Mouse (Mus musculus) hindbrain, embryonic 11.5 days (tissue): Measurements from ENCODE around the gene Fam83g. TPM values are rescaled to one million over a fixed set of nuclear protein-coding genes. Genes with fewer than 3 reads are reported as not detected.

Experiments
- ATAC-seq: fragments of 200-750 bp; cut with Nextera tagmentation; 2 replicates; pipeline ENCODE4 v1.8.0; 2017; ENCODE audit warnings: mild to moderate bottlenecking, moderate TSS enrichment, moderate library complexity; ENCODE audit not compliant: low FRiP score
- DNase-seq: peaks from one replicate; pipeline ENCODE4 v3.0.0-alpha.2; 2015; ENCODE audit warnings: low spot score
- H3K27ac ChIP-seq: fragments of 300-500 bp; sonication (generic); 2 replicates; pipeline ENCODE4 v1.5.1; 2014; ENCODE audit warnings: mild to moderate bottlenecking, low read depth, low read length
- H3K27me3 ChIP-seq: fragments of 300-500 bp; sonication (generic); 2 replicates; pipeline ENCODE4 v1.6.1; 2014; ENCODE audit warnings: mild to moderate bottlenecking, low read length, moderate library complexity, mixed read lengths; ENCODE audit not compliant: control insufficient read depth, insufficient read depth
- H3K36me3 ChIP-seq: fragments of 300-500 bp; sonication (generic); 2 replicates; pipeline ENCODE4 v1.6.1; 2014; ENCODE audit warnings: mild to moderate bottlenecking, low read length, moderate library complexity, mixed read lengths; ENCODE audit not compliant: control insufficient read depth, insufficient read depth
- H3K4me1 ChIP-seq: fragments of 300-500 bp; sonication (generic); replicated peaks from 2 replicates; pipeline ENCODE4 v1.6.1; 2014; ENCODE audit warnings: low read length, mixed read lengths; ENCODE audit not compliant: control insufficient read depth, insufficient read depth
- H3K4me2 ChIP-seq: fragments of 300-500 bp; sonication (generic); replicated peaks from 2 replicates; pipeline ENCODE4 v1.6.1; 2014; ENCODE audit warnings: mild to moderate bottlenecking, low read depth, low read length
- H3K4me3 ChIP-seq: fragments of 300-500 bp; sonication (generic); 2 replicates; pipeline ENCODE4 v1.5.1; 2014; ENCODE audit warnings: low read depth, low read length
- H3K9ac ChIP-seq: fragments of 300-500 bp; sonication (generic); 2 replicates; pipeline ENCODE4 v1.6.1; 2014; ENCODE audit warnings: low read depth, low read length
- H3K9me3 ChIP-seq: fragments of 300-500 bp; sonication (generic); 2 replicates; pipeline ENCODE4 v1.6.1; 2016; ENCODE audit warnings: low read length; ENCODE audit not compliant: control insufficient read depth
- WGBS: fragments of 180-500 bp; shearing (Covaris S2); extraction: QIAGEN DNeasy Blood & Tissue Kit; methylation state at CpG from one replicate; pipeline ENCODE4 v1.1.7; 2014; 5-methylcytosine and 5-hydroxymethylcytosine counted together
- polyA plus RNA-seq: library from polyadenylated mRNA; unstranded; fragments of >200 nt; fragmentation: Nextera tagmentation; extraction: Ambion mirVana; gene quantifications from 2 replicates; pipeline ENCODE4 v1.2.1, GENCODE M21; 2014

The Fam83g gene
- polyA plus RNA-seq, 1 experiment from 2014 or later = 0.31 TPM

GRCm38 (mm10) chr11:61714346-61715117 is 30.6 kb downstream of the Fam83g start:
- Histone ChIP-seq H3K4me3 (no peak overlapping the region), H3K9ac (no peak overlapping the region), H3K27me3 (no peaks in the 10 kb centered on the region; the same call in 1 of the 2 replicates), H3K9me3 (no peaks in the 10 kb centered on the region), H3K4me2 (no peak overlapping the region), H3K27ac (no peak overlapping the region), H3K36me3 (no peaks in the 10 kb centered on the region), H3K4me1 (no peaks in the 10 kb centered on the region)
- ATAC-seq (peak; percentile 51; the same call in 1 of the 2 replicates), DNase-seq (peak; percentile 90)
- WGBS = 49% methylated on average over 11 of the region's 11 CpGs

- ATAC-seq (no peak), DNase-seq (no peak)
- no peaks in the 10 kb centered on the region for H3K4me1 ChIP-seq
- no peaks in the 10 kb centered on the region; the same call in 1 of the 2 replicates for H3K27me3 ChIP-seq
- H3K9ac ChIP-seq = no peak overlapping the region
- H3K4me3 ChIP-seq = no peak overlapping the region
- no peaks in the 10 kb centered on the region for H3K9me3 ChIP-seq
- H3K4me2 ChIP-seq = no peak overlapping the region
- H3K36me3 ChIP-seq = no peaks in the 10 kb centered on the region
- no peak overlapping the region for H3K27ac ChIP-seq
- 74% methylated on average over 6 of the region's 6 CpGs for WGBS
Measured at GRCm38 (mm10) chr11:61715130-61715529, 31.2 kb downstream of the Fam83g start.

GRCm38 (mm10) chr11:61717990-61718389 is 34.1 kb downstream of the Fam83g start:
- no peak overlapping the region for H3K4me3 ChIP-seq
- no peaks in the 10 kb centered on the region for H3K36me3 ChIP-seq
- H3K27ac ChIP-seq = no peak overlapping the region
- no peak overlapping the region for H3K4me2 ChIP-seq
- ATAC-seq = no peak
- DNase-seq = no peak
- H3K4me1 ChIP-seq = no peaks in the 10 kb centered on the region
- no peaks in the 10 kb centered on the region; the same call in 1 of the 2 replicates for H3K27me3 ChIP-seq
- 74% methylated on average over 5 of the region's 5 CpGs for WGBS
- no peaks in the 10 kb centered on the region for H3K9me3 ChIP-seq
- H3K9ac ChIP-seq = no peak overlapping the region

GRCm38 (mm10) chr11:61719387-61719786 is 35.5 kb downstream of the Fam83g start:
- Histone ChIP-seq H3K9me3 (no peaks in the 10 kb centered on the region), H3K4me2 (no peak overlapping the region), H3K9ac (no peak overlapping the region), H3K27ac (no peak overlapping the region), H3K27me3 (no peaks in the 10 kb centered on the region; the same call in 1 of the 2 replicates), H3K36me3 (no peaks in the 10 kb centered on the region), H3K4me3 (no peak overlapping the region), H3K4me1 (no peaks in the 10 kb centered on the region)
- no peak for ATAC-seq
- WGBS = 57% methylated on average over 3 of the region's 3 CpGs
- no peak for DNase-seq

GRCm38 (mm10) chr11:61719826-61720225 is 35.9 kb downstream of the Fam83g start:
- Histone ChIP-seq H3K27me3 (no peaks in the 10 kb centered on the region; the same call in 1 of the 2 replicates), H3K27ac (no peak overlapping the region), H3K4me3 (no peak overlapping the region), H3K4me2 (no peak overlapping the region), H3K9me3 (no peaks in the 10 kb centered on the region), H3K36me3 (no peaks in the 10 kb centered on the region), H3K9ac (no peak overlapping the region), H3K4me1 (no peaks in the 10 kb centered on the region)
- no peak for DNase-seq
- WGBS = 76% methylated on average over 8 of the region's 8 CpGs
- ATAC-seq = no peak

- Histone ChIP-seq H3K4me3 (no peak within 1 kb of the TSS), H3K9me3 (no peaks in the 10 kb centered on the region), H3K4me1 (no peaks in the 10 kb centered on the region), H3K4me2 (no peak within 1 kb of the TSS), H3K27ac (no peak within 1 kb of the TSS), H3K36me3 (no peaks in the 10 kb centered on the region), H3K9ac (no peak within 1 kb of the TSS), H3K27me3 (no peaks in the 10 kb centered on the region)
- DNase-seq (no peak), ATAC-seq (no peak)
- WGBS = 90% methylated on average over 3 of the region's 3 CpGs
Measured at GRCm38 (mm10) chr11:61720636-61721035, 36.7 kb downstream of the Fam83g start, which contains the start of gene Slc5a10. Slc5a10 (minus strand) TSS chr11:61720826.

- ATAC-seq (no peak), DNase-seq (no peak)
- no peaks in the 10 kb centered on the region for H3K36me3 ChIP-seq
- WGBS = 54% methylated on average over 5 of the region's 5 CpGs
- H3K27me3 ChIP-seq = no peaks in the 10 kb centered on the region
- H3K27ac ChIP-seq = no peak overlapping the region
- no peaks in the 10 kb centered on the region for H3K4me1 ChIP-seq
- H3K4me2 ChIP-seq = no peak overlapping the region
- no peak overlapping the region for H3K4me3 ChIP-seq
- H3K9me3 ChIP-seq = no peaks in the 10 kb centered on the region
- H3K9ac ChIP-seq = no peak overlapping the region
Measured at GRCm38 (mm10) chr11:61722077-61722476, 38.2 kb downstream of the Fam83g start.

- DNase-seq = no peak
- no peaks in the 10 kb centered on the region for H3K27me3 ChIP-seq
- no peak overlapping the region for H3K9ac ChIP-seq
- ATAC-seq = no peak
- H3K4me1 ChIP-seq = no peaks in the 10 kb centered on the region
- H3K27ac ChIP-seq = no peak overlapping the region
- no peaks in the 10 kb centered on the region for H3K9me3 ChIP-seq
- 92% methylated on average over 2 of the region's 2 CpGs for WGBS
- no peak overlapping the region for H3K4me3 ChIP-seq
- H3K36me3 ChIP-seq = 0 out of 2 replicates have a peak, but pooled peaks cover 2% of the 10 kb centered on the region
- no peak overlapping the region for H3K4me2 ChIP-seq
Measured at GRCm38 (mm10) chr11:61728037-61728436, 44.1 kb downstream of the Fam83g start.

GRCm38 (mm10) chr11:61732672-61733071 is 48.8 kb downstream of the Fam83g start:
- WGBS = 95% methylated on average over 7 of the region's 7 CpGs
- Histone ChIP-seq H3K4me1 (no peaks in the 10 kb centered on the region), H3K9ac (no peak overlapping the region), H3K36me3 (no peaks in the 10 kb centered on the region), H3K27me3 (no peaks in the 10 kb centered on the region), H3K27ac (no peak overlapping the region), H3K9me3 (no peaks in the 10 kb centered on the region), H3K4me2 (no peak overlapping the region), H3K4me3 (no peak overlapping the region)
- DNase-seq (no peak), ATAC-seq (no peak)
